Mouse (Mus musculus) E14TG2a.4 (cell line): ENCODE measurements at regions not wholly inside any gene's neighbourhood (a gene's known extent, or its start where the extent isn't known, plus 50 kb on each side); places are given as distances from the start of the nearest gene placed in this dataset.

Experiments used
- CTCF ChIP-seq: conservative IDR thresholded peaks from 2 replicates; pipeline ENCODE4 v1.5.1; 2014; ENCODE audit warnings: low read length
- POU5F1 ChIP-seq: IDR thresholded peaks from 2 replicates; pipeline ENCODE4 v1.6.1; 2014; ENCODE audit warnings: low read length, borderline replicate concordance

- TF ChIP-seq CTCF, result no peak
- no peak for TF ChIP-seq POU5F1
These were observed 57.0 kb upstream of the Gnaq start for GRCm38 (mm10) chr19:16075512-16076086.
